Mouse (Mus musculus) forebrain, embryonic 11.5 days (tissue): ENCODE results near the gene Gm3298. TPM values are rescaled to one million over a fixed set of nuclear protein-coding genes. Genes with fewer than 3 reads are reported as not detected.
"Not testable (repeated sequence)": the region's sequence is repeated elsewhere in the genome, so short reads cannot be mapped to it uniquely, and the experiment has no call there.

Source experiments
- ATAC-seq: fragments of 200-750 bp; cut with Nextera tagmentation; replicated peaks from 2 replicates; pipeline ENCODE4 v1.8.0; 2017; ENCODE audit warnings: moderate TSS enrichment; ENCODE audit not compliant: low FRiP score
- DNase-seq: peaks from one replicate; pipeline ENCODE4 v3.0.0-alpha.2; 2017; ENCODE audit warnings: low spot score
- H3K27ac ChIP-seq: fragments of 300-500 bp; sonication (generic); 2 replicates; pipeline ENCODE4 v1.5.1; 2014; ENCODE audit warnings: low read depth, low read length
- H3K27me3 ChIP-seq: fragments of 300-500 bp; sonication (generic); 2 replicates; pipeline ENCODE4 v1.6.1; 2014; ENCODE audit warnings: mild to moderate bottlenecking, low read length, mixed read lengths; ENCODE audit not compliant: control insufficient read depth, insufficient read depth
- H3K36me3 ChIP-seq: fragments of 300-500 bp; sonication (generic); 2 replicates; pipeline ENCODE4 v1.6.1; 2014; ENCODE audit warnings: mild to moderate bottlenecking, low read length, moderate library complexity, mixed read lengths; ENCODE audit not compliant: control insufficient read depth, insufficient read depth
- H3K4me1 ChIP-seq: fragments of 300-500 bp; sonication (generic); replicated peaks from 2 replicates; pipeline ENCODE4 v1.6.1; 2014; ENCODE audit warnings: low read length, mixed read lengths; ENCODE audit not compliant: control insufficient read depth, insufficient read depth
- H3K4me2 ChIP-seq: fragments of 300-500 bp; sonication (generic); 2 replicates; pipeline ENCODE4 v1.6.1; 2014; ENCODE audit warnings: low read depth, mild to moderate bottlenecking, low read length, moderate library complexity, mixed read lengths; ENCODE audit not compliant: severe bottlenecking
- H3K4me3 ChIP-seq: fragments of 300-500 bp; sonication (generic); 2 replicates; pipeline ENCODE4 v1.5.1; 2014; ENCODE audit warnings: low read depth, low read length
- H3K9ac ChIP-seq: fragments of 300-500 bp; sonication (generic); 2 replicates; pipeline ENCODE4 v1.6.1; 2014; ENCODE audit warnings: low read length
- H3K9me3 ChIP-seq: fragments of 300-500 bp; sonication (generic); 2 replicates; pipeline ENCODE4 v1.6.1; 2016; ENCODE audit warnings: low read length, mixed read lengths; ENCODE audit not compliant: control insufficient read depth
- WGBS: fragments of 180-500 bp; shearing (Covaris S2); extraction: QIAGEN DNeasy Blood & Tissue Kit; methylation state at CpG from one replicate; pipeline ENCODE4 v1.1.7; 2014; 5-methylcytosine and 5-hydroxymethylcytosine counted together
- polyA plus RNA-seq: library from polyadenylated mRNA; unstranded; fragments of >200 nt; fragmentation: Nextera tagmentation; extraction: Ambion mirVana; gene quantifications from 2 replicates; pipeline ENCODE4 v1.2.1, GENCODE M21; 2014

Gene Gm3298
- not detected in 2 replicates for polyA plus RNA-seq

DNA sequence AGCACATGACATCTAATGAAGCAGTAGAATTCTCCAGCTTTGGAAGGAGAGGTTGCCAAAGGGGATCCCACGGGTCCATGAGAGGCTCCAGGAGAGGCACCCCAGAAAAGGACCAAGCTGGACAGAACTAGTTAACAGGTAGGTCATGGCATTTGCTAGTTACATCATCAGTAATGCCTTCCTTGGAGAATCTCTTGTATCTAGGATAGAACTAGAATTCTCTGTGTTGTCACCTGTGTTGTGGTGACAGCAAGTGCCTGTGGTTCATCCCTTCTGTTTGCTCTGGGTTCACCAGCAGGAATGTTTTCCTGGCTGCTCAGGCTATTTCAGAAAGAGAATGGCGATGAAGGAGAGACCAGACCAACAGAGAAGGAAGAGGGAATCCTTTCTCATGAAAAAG, at the start of gene Gm3298:
Gene Gm3298 (plus strand): TSS at position 301 of the 400 bp plus-strand sequence.
- not testable (repeated sequence) for H3K9ac ChIP-seq, ATAC-seq, H3K4me2 ChIP-seq, H3K27ac ChIP-seq, H3K9me3 ChIP-seq, DNase-seq, H3K36me3 ChIP-seq, H3K27me3 ChIP-seq, H3K4me1 ChIP-seq, H3K4me3 ChIP-seq
- WGBS: 88% methylated on average over 1 of the region's 2 CpGs

DNA sequence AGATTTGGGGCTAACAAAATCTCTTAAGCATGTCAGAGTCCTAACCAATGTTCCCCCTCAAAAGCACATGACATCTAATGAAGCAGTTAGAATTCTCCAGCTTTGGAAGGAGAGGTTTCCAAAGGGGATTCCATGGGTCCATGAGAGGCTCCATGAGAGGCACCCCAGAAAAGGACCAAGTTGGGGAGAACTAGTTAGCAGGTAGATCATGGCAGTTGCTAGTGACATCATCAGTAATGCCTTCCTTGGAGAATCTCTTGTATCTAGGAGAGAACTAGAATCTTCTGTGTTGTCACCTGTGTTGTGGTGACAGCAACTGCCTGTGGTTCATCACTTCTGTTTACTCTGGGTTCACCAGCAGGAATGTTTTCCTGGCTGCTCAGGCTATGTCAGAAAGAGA, 32.1 kb upstream of the Gm3298 start, which contains the start of gene Gm8297:
Gene Gm8297 (plus strand): TSS at position 301 of the 400 bp plus-strand sequence.
- not testable (repeated sequence) for H3K4me3 ChIP-seq, H3K9ac ChIP-seq, H3K4me2 ChIP-seq, ATAC-seq, H3K27ac ChIP-seq, H3K4me1 ChIP-seq, DNase-seq, H3K36me3 ChIP-seq, H3K27me3 ChIP-seq, H3K9me3 ChIP-seq

DNA sequence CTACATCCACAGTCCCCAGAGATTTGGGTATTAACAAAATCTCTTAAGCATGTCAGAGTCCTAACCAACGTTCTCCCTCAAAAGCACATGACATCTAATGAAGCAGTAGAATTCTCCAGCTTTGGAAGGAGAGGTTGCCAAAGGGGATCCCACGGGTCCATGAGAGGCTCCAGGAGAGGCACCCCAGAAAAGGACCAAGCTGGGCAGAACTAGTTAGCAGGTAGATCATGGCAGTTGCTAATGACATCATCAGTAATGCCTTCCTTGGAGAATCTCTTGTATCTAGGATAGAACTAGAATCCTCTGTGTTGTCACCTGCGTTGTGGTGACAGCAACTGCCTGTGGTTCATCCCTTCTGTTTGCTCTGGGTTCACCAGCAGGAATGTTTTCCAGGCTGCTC, 34.6 kb downstream of the Gm3298 start, which contains the start of gene 4930555G01Rik:
Gene 4930555G01Rik (plus strand): TSS at position 301 of the 400 bp plus-strand sequence.
- not testable (repeated sequence) for ATAC-seq, H3K27ac ChIP-seq, H3K27me3 ChIP-seq, H3K4me3 ChIP-seq, H3K4me2 ChIP-seq, H3K9me3 ChIP-seq, H3K36me3 ChIP-seq, H3K4me1 ChIP-seq, H3K9ac ChIP-seq, DNase-seq
- no CpG with 5 or more reads among the region's 3 CpGs for WGBS

Other genes starting within 250 kb of the Gm3298 start
- not detected in 2 replicates for gene Gm9602, start 239.6 kb upstream of the Gm3298 start, polyA plus RNA-seq
- not detected in 2 replicates for gene Gm3269, start 177.8 kb upstream of the Gm3298 start, polyA plus RNA-seq
- gene Gm3264, start 160.3 kb upstream of the Gm3298 start, polyA plus RNA-seq: 0.53 and 0.75 TPM in 2 replicates
- not detected in 2 replicates for gene Gm3278, start 123.5 kb upstream of the Gm3298 start, polyA plus RNA-seq
- not detected in 2 replicates for gene Gm8297, start 32.0 kb upstream of the Gm3298 start, polyA plus RNA-seq
- not detected in 2 replicates for gene 4930555G01Rik, start 34.7 kb downstream of the Gm3298 start, polyA plus RNA-seq
- 2.2 and 2.6 TPM in 2 replicates for gene Gm8281, start 55.1 kb downstream of the Gm3298 start, polyA plus RNA-seq
- not detected in 2 replicates for gene Gm8279, start 115.6 kb downstream of the Gm3298 start, polyA plus RNA-seq
- gene Gm3317, start 148.6 kb downstream of the Gm3298 start, polyA plus RNA-seq: not detected in 2 replicates
- not detected in 2 replicates for gene Gm8271, start 169.9 kb downstream of the Gm3298 start, polyA plus RNA-seq
- gene Gm3526, start 244.7 kb downstream of the Gm3298 start, polyA plus RNA-seq: not detected in 2 replicates